Mouse (Mus musculus) liver, embryonic 13.5 days (tissue): ENCODE results near the gene Krt86. TPM values are rescaled to one million over a fixed set of nuclear protein-coding genes. Genes with fewer than 3 reads are reported as not detected.

Experiments used
- ATAC-seq: fragments of 200-750 bp; cut with Nextera tagmentation; 2 replicates; pipeline ENCODE4 v1.8.0; 2017; ENCODE audit warnings: low read depth, mild to moderate bottlenecking, moderate number of reproducible peaks, moderate library complexity
- DNase-seq: peaks from one replicate; pipeline ENCODE4 v3.0.0; 2022
- H3K27ac ChIP-seq: fragments of 300-500 bp; sonication (generic); 2 replicates; pipeline ENCODE4 v1.5.1; 2015; ENCODE audit warnings: moderate library complexity, mild to moderate bottlenecking, inconsistent platforms
- H3K27me3 ChIP-seq: fragments of 300-500 bp; sonication (generic); 2 replicates; pipeline ENCODE4 v1.6.1; 2015; ENCODE audit warnings: mild to moderate bottlenecking, inconsistent platforms
- H3K36me3 ChIP-seq: fragments of 300-500 bp; sonication (generic); 2 replicates; pipeline ENCODE4 v1.6.1; 2015; ENCODE audit warnings: mild to moderate bottlenecking, inconsistent platforms
- H3K4me1 ChIP-seq: fragments of 300-500 bp; sonication (generic); replicated peaks from 2 replicates; pipeline ENCODE4 v1.6.1; 2015; ENCODE audit warnings: inconsistent platforms
- H3K4me2 ChIP-seq: fragments of 300-500 bp; sonication (generic); 2 replicates; pipeline ENCODE4 v1.6.1; 2015; ENCODE audit warnings: inconsistent platforms, mild to moderate bottlenecking, moderate library complexity
- H3K4me3 ChIP-seq: fragments of 300-500 bp; sonication (generic); replicated peaks from 2 replicates; pipeline ENCODE4 v1.5.1; 2015; ENCODE audit warnings: mild to moderate bottlenecking, inconsistent platforms
- H3K9ac ChIP-seq: fragments of 300-500 bp; sonication (generic); 2 replicates; pipeline ENCODE4 v1.6.1; 2015; ENCODE audit warnings: mild to moderate bottlenecking, inconsistent platforms
- H3K9me3 ChIP-seq: fragments of 300-500 bp; sonication (generic); replicated peaks from 2 replicates; pipeline ENCODE4 v1.6.1; 2016; ENCODE audit warnings: inconsistent platforms
- WGBS: fragments of 180-500 bp; shearing (Covaris S2); methylation state at CpG from one replicate; pipeline ENCODE4 v1.1.7; 2015; ENCODE audit not compliant: insufficient replicate concordance; 5-methylcytosine and 5-hydroxymethylcytosine counted together
- polyA plus RNA-seq: library from polyadenylated mRNA; unstranded; fragments of >200 nt; fragmentation: Nextera tagmentation; extraction: Ambion mirVana; gene quantifications from 2 replicates; pipeline ENCODE4 v1.2.1, GENCODE M21; 2015

Krt86 gene
- polyA plus RNA-seq, 1 experiment from 2014 or later: not detected

DNA sequence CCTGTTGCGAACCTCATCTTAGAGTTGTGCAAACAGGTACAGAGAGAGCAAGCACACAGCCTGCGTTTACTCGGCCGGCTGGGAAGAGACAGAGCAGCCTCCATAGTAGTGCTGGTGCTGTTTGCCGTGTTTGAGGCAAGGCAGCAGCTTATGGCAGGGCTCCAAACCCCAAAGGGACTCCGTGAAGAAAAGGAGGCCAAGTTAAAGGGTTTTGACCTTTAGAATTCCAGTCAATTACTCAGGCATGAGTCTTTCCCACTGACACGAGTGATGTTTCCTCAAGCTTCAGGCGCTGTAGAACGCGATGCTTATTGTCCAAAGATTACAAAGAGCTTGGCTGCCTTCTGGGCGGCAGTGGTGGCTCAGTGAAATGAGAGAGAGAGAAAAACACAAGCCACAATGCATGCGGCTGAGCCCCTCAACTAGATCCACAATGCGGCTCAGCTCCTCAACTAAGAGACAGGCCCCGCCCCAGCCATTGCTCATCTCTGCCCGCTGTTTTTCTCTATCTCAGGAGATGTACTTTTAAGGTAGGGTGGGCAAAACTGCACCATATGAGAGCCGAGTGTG, 14.8 kb upstream of the Krt86 start:
- ATAC-seq (no peak), DNase-seq (no peak)
- no peaks in the 10 kb centered on the region for H3K4me1 ChIP-seq
- no peaks in the 10 kb centered on the region for H3K27me3 ChIP-seq
- H3K9ac ChIP-seq: no peak overlapping the region
- peaks cover 8% of the 10 kb centered on the region; the same call in 1 of the 2 replicates for H3K9me3 ChIP-seq
- no peak overlapping the region for H3K4me2 ChIP-seq
- WGBS: 63% methylated on average over 16 of the region's 16 CpGs
- H3K4me3 ChIP-seq: no peak overlapping the region
- no peak overlapping the region for H3K27ac ChIP-seq
- H3K36me3 ChIP-seq: no peaks in the 10 kb centered on the region

DNA sequence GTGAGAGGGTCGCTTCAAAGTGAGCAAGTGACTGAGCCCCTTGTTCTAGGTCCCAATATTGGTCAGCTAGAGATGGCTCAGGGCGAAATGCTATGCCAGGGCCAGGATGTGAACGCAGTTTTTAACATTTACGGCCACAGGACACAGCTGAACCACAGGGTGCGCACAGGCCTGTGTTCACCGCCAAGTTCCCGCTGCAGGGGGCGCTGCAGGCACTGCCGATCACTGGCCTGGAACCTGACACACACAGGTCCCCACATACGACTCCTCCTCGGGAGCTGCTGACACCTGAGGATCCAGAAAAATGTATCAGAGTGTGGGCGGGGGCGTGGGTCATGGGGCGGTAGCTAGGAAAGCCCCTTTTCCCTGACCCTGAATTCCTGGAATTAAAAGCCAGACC, 14.0 kb upstream of the Krt86 start:
- ATAC-seq: no peak
- no peak overlapping the region for H3K9ac ChIP-seq
- peaks cover 8% of the 10 kb centered on the region; the same call in 1 of the 2 replicates for H3K9me3 ChIP-seq
- no peaks in the 10 kb centered on the region for H3K27me3 ChIP-seq
- H3K4me2 ChIP-seq: no peak overlapping the region
- WGBS: 65% methylated on average over 14 of the region's 14 CpGs
- no peaks in the 10 kb centered on the region for H3K4me1 ChIP-seq
- H3K27ac ChIP-seq: no peak overlapping the region
- DNase-seq: no peak
- H3K4me3 ChIP-seq: no peak overlapping the region
- no peaks in the 10 kb centered on the region for H3K36me3 ChIP-seq

DNA sequence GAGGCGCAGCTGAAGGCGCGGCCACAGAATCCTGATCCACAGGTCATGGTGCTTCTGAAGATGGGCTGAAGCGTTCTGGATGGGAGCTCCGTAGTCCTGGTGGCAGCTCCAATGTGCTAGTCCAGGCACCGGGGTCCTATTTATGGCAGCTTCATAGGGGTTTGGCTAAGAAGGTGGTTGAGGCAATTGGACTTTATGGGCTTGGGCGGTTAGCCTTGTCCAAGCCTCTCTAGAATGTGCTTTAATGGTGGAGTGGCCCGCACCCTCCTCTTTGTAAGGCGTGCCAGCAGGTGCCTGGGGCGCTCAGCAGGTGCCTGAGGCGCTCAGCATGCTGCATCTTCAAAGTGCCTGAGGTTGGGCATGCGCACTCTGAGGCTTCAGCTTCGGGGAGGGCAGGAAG, 9.6 kb upstream of the Krt86 start, which contains the start of gene Krt81:
Gene Krt81, minus strand, starts transcription at position 101 of the 400 bp plus-strand sequence.
- Histone ChIP-seq H3K36me3 (no peaks in the 10 kb centered on the region), H3K4me3 (no peak within 1 kb of the TSS), H3K27ac (no peak within 1 kb of the TSS), H3K9me3 (no peaks in the 10 kb centered on the region), H3K9ac (no peak within 1 kb of the TSS), H3K4me2 (no peak within 1 kb of the TSS), H3K27me3 (no peaks in the 10 kb centered on the region), H3K4me1 (no peaks in the 10 kb centered on the region)
- ATAC-seq (no peak), DNase-seq (no peak)
- 69% methylated on average over 13 of the region's 13 CpGs for WGBS

DNA sequence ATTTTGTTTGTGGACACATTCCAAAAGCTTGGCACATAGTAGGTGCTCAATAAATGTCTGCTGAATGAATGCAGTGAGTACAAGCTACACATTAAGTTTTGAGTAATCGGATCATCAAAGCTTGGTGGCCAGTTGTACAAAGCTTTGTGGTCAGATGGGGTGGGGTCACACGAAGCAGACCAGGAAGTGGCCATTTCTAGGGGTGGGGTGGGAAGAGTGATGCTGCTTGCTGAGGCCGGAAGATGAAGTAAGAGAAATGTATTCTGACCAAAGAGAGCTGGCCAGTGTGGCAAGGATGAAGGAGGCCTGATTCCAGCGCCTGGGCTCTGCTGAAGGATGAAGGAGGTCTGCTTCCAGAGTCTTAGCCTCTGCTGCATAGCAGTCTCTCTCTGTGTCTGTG, 4.2 kb upstream of the Krt86 start:
- H3K36me3 ChIP-seq: no peaks in the 10 kb centered on the region
- no peak overlapping the region for H3K4me3 ChIP-seq
- no peaks in the 10 kb centered on the region for H3K9me3 ChIP-seq
- DNase-seq (no peak), ATAC-seq (no peak)
- H3K4me2 ChIP-seq: no peak overlapping the region
- no peaks in the 10 kb centered on the region for H3K4me1 ChIP-seq
- WGBS: 37% methylated on average over 4 of the region's 4 CpGs
- H3K27ac ChIP-seq: no peak overlapping the region
- H3K27me3 ChIP-seq: no peaks in the 10 kb centered on the region
- H3K9ac ChIP-seq: no peak overlapping the region

DNA sequence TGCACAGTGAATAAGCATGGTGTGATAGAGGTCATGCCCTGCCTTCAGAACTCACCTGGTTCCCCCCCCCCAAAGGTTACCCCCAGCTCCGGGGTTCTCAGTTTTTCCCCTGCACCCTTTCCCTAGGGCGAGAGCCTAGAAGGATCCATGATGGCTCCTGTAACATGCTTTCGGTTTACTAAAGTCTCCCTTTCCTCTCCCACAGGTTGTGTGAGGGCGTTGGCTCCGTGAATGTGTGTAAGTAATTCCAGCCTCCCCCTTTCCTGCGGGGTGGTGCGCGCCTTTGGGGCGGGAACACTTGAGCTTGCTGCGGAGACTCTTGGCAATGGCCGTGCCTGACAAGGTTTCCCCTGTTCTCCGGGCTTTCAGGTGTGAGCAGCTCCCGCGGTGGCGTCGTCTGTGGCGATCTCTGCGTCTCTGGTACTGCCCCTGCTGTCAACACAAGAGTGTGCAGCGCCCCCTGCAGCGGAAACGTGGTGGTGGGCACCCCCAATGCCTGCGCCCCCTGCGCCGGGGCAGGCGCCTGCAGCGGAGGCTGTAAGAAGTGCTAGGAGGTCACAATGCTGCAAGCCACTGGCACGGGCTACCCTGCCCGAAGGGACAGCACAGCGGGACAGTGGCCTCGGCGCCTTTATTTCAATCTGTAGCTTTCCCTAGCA, 5.9 kb downstream of the Krt86 start:
- ATAC-seq (no peak), DNase-seq (no peak)
- no peaks in the 10 kb centered on the region for H3K36me3 ChIP-seq
- H3K27ac ChIP-seq: no peak overlapping the region
- H3K4me3 ChIP-seq: no peak overlapping the region
- no peaks in the 10 kb centered on the region for H3K9me3 ChIP-seq
- no peak overlapping the region for H3K9ac ChIP-seq
- WGBS: 9% methylated on average over 31 of the region's 31 CpGs
- peaks cover 15% of the 10 kb centered on the region for H3K27me3 ChIP-seq
- H3K4me1 ChIP-seq: peaks cover 5% of the 10 kb centered on the region; the same call in 1 of the 2 replicates
- H3K4me2 ChIP-seq: peak overlapping the region; percentile 37

DNA sequence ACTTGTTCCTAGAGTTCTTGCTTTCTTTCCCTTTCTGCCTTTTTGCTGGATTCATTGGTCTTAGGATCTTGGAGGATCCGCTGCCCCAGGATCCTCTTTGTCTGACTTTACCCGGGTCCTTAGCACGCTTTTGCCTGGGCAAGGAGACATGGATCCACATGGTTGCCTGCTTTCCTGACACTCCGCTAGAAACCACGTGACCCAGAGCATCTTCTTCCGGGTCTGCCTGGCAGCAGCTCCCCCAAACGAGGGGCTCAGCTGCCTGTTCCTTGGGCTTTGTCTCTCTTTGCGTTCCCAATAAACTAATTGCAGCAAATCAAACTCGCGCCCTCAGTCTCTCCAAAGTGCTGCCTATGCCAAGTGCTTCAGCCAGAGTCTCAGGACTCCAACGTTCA, 6.4 kb downstream of the Krt86 start:
- no peak for DNase-seq
- H3K27ac ChIP-seq: no peak overlapping the region
- 28% methylated on average over 11 of the region's 11 CpGs for WGBS
- H3K9me3 ChIP-seq: no peaks in the 10 kb centered on the region
- no peak for ATAC-seq
- H3K27me3 ChIP-seq: peaks cover 15% of the 10 kb centered on the region
- H3K36me3 ChIP-seq: no peaks in the 10 kb centered on the region
- peak overlapping the region; percentile 37 for H3K4me2 ChIP-seq
- H3K4me3 ChIP-seq: no peak overlapping the region
- H3K4me1 ChIP-seq: peaks cover 5% of the 10 kb centered on the region; the same call in 1 of the 2 replicates
- H3K9ac ChIP-seq: no peak overlapping the region

DNA sequence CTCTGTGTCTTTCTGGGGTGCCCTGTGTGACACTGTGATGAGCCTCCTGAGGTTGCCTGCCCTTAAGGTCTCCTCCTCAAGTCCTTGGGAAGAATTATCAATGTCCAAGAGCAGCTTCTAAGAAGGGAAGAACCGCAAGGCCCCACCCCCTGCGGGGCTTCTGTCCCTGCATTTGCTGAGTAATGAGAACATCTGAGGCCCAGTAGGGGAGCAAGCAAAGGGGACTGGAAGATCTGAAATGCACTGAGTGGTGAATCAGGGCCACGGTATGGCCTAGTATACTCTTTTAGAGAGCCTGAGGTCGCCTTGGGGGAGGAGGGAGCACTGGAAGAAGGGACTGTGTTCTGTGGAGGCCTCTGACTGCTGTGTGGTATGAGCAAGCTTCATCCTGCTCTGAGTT, 8.8 kb downstream of the Krt86 start:
- Histone ChIP-seq H3K27ac (no peak overlapping the region), H3K9ac (no peak overlapping the region), H3K27me3 (peaks cover 15% of the 10 kb centered on the region), H3K4me2 (no peak overlapping the region), H3K4me3 (no peak overlapping the region), H3K9me3 (no peaks in the 10 kb centered on the region), H3K4me1 (peaks cover 5% of the 10 kb centered on the region; the same call in 1 of the 2 replicates), H3K36me3 (no peaks in the 10 kb centered on the region)
- WGBS: 33% methylated on average over 4 of the region's 4 CpGs
- no peak for DNase-seq
- no peak for ATAC-seq

DNA sequence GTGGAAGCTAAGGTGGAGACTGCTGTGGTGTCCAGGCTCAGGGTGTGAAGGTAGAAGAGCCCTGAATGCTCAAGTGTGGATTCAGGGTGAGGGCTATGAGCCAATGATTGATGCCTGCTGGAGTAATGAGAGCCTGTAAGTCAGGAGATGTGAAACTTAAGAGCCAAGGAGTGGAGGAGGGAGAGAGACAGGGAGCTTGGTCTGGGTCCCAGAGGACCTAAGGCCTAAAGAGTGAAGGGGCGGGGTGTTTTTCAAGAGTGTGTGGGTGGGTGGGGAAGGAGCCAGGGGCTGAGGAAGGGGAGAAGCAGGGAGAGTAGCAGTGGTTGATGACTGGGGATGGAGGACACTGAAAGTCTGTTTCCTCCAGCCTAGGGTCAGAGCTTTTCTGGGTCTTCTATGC, 10.4 kb downstream of the Krt86 start:
- Histone ChIP-seq H3K27ac (no peak overlapping the region), H3K36me3 (no peaks in the 10 kb centered on the region), H3K27me3 (peaks cover 12% of the 10 kb centered on the region), H3K4me3 (no peak overlapping the region), H3K4me2 (no peak overlapping the region), H3K9ac (no peak overlapping the region), H3K4me1 (peaks cover 5% of the 10 kb centered on the region; the same call in 1 of the 2 replicates), H3K9me3 (no peaks in the 10 kb centered on the region)
- ATAC-seq (no peak), DNase-seq (no peak)
- WGBS: 56% methylated on average over 1 of the region's 1 CpGs

DNA sequence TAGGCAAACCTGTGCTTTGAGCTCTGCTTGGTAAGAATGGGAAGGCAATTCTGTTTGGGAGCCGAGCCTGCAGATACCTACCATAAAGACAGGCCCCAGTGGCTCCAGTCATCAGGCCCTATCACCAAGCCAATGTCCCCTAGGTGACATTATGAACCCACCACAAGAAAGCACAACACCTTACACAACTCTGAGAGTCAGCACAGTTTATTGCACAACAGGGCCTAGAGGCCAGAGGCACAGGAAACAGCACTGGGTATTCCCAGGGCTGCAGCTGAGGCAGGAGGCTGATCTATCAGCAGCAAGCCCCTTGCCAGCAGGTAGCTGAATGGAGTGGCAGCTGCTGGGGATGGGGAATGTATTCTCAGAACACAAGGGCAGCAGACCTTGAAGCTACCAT, 11.7 kb downstream of the Krt86 start:
- no peak overlapping the region for H3K4me2 ChIP-seq

DNA sequence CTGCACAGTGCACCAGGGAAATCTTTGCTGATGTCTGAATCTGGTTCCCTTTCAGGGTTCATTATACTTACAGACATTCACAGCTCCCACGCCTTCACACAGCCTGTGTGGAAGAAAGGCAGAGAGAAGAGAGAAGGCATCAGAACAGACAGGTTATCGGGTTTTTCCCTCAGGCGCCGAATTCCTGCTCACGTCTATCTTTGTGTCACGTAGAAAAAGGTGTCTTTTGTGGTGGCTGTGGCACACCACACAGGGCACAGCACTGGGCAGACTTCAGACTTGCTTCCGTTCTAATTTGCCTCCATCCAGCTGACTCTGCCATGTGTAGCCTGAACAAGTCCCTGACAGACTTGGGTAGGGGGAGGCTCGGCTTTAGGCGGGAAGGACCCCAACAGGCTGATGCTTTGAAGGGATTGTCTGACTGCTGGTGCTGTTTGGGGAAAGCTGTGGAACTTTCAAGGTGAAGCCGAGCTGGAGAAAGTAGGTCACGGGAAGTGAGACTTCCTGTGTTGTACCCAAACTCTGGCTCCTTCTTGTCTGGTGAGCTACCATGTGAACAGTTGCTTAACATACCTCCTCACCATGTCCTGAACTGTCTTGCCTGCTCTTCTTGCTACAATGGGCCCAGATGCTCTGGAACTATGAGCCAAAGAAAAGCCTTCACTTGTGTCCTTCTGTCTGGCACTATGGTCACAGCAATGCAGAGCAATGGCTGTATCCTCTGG, 12.8 kb downstream of the Krt86 start:
- no peak for DNase-seq

More for the DNA sequence above, 11.7 kb downstream of the Krt86 start:
- H3K4me1 ChIP-seq: no peaks in the 10 kb centered on the region
- H3K4me3 ChIP-seq: no peak overlapping the region
- no peak for ATAC-seq
- WGBS: 35% methylated on average over 1 of the region's 1 CpGs
- no peak for DNase-seq
- no peaks in the 10 kb centered on the region for H3K9me3 ChIP-seq
- H3K27me3 ChIP-seq: no peaks in the 10 kb centered on the region
- no peaks in the 10 kb centered on the region for H3K36me3 ChIP-seq
- no peak overlapping the region for H3K27ac ChIP-seq
- no peak overlapping the region for H3K9ac ChIP-seq

DNA sequence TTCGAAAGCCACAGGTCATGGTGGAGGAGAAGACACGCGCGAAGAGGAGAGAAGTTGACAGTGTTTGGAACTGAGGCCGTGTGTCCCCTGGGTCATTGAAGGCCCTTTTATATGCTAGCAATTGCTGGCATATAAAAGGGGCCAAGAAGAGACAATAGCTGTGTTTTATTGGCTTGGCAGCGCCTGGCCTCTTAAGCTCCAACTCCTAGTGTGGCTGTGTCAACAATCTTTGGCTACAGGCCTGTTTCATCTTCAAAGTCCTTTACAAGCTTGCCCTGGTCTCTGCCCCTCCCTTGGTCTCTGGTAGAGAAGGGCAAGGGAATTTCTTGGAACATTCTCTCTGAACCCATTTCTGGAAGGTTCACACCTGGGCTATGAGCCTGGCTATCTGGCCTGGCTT, 18.2 kb downstream of the Krt86 start, which contains the start of gene Krt83:
Gene Krt83, minus strand, starts transcription at position 82 of the 400 bp plus-strand sequence.
- Histone ChIP-seq H3K27ac (no peak within 1 kb of the TSS), H3K27me3 (no peaks in the 10 kb centered on the region), H3K9me3 (no peaks in the 10 kb centered on the region), H3K9ac (no peak within 1 kb of the TSS), H3K4me1 (no peaks in the 10 kb centered on the region), H3K4me3 (no peak within 1 kb of the TSS), H3K36me3 (no peaks in the 10 kb centered on the region), H3K4me2 (no peak within 1 kb of the TSS)
- ATAC-seq: no peak
- no peak for DNase-seq
- 80% methylated on average over 6 of the region's 6 CpGs for WGBS

More for the DNA sequence above, 12.8 kb downstream of the Krt86 start:
- no peak overlapping the region for H3K4me3 ChIP-seq
- no peak overlapping the region for H3K4me2 ChIP-seq
- WGBS: 57% methylated on average over 11 of the region's 11 CpGs
- no peaks in the 10 kb centered on the region for H3K4me1 ChIP-seq
- no peak overlapping the region for H3K9ac ChIP-seq
- no peaks in the 10 kb centered on the region for H3K27me3 ChIP-seq
- ATAC-seq: no peak
- no peak overlapping the region for H3K27ac ChIP-seq
- H3K9me3 ChIP-seq: no peaks in the 10 kb centered on the region
- H3K36me3 ChIP-seq: no peaks in the 10 kb centered on the region
